Mouse (Mus musculus): ENCODE results near the gene Cracr2a. TPM values are rescaled to one million over a fixed set of nuclear protein-coding genes. Genes with fewer than 3 reads are reported as not detected.

The Cracr2a gene
- polyA plus RNA-seq, 1 experiment from 2014 or later = 1.9 TPM

- Histone ChIP-seq H3K4me2 (ENCODE audit: low read depth, low read length) (no peak overlapping the region), H3K27ac (ENCODE audit: low read length) (no peak overlapping the region), H3K27me3 (ENCODE audit: control insufficient read depth, insufficient read depth, low read length) (no peaks in the 10 kb centered on the region), H3K36me3 (ENCODE audit: control insufficient read depth, insufficient read depth) (no peaks in the 10 kb centered on the region), H3K4me1 (ENCODE audit: control insufficient read depth, insufficient read depth, low read length) (peaks cover 18% of the 10 kb centered on the region), H3K9me3 (replicated peaks; ENCODE audit: control insufficient read depth, low read length) (no peaks in the 10 kb centered on the region), H3K9ac (ENCODE audit: low read length) (no peak overlapping the region), H3K4me3 (ENCODE audit: low read length) (no peak overlapping the region)
- no peak for ATAC-seq (replicated peaks; ENCODE audit: extremely low read depth, insufficient read depth, low FRiP score)
- WGBS = 85% methylated on average over 5 of the region's 5 CpGs
These were observed 28.8 kb upstream of the Cracr2a start for GRCm38 (mm10) chr6:127532304-127532703.

GRCm38 (mm10) chr6:127533766-127534165 is 27.4 kb upstream of the Cracr2a start:
- Histone ChIP-seq H3K4me2 (ENCODE audit: low read depth, low read length) (no peak overlapping the region), H3K27me3 (ENCODE audit: control insufficient read depth, insufficient read depth, low read length) (no peaks in the 10 kb centered on the region), H3K4me1 (ENCODE audit: control insufficient read depth, insufficient read depth, low read length) (peaks cover 19% of the 10 kb centered on the region), H3K4me3 (ENCODE audit: low read length) (no peak overlapping the region), H3K27ac (ENCODE audit: low read length) (no peak overlapping the region), H3K9me3 (replicated peaks; ENCODE audit: control insufficient read depth, low read length) (no peaks in the 10 kb centered on the region), H3K9ac (ENCODE audit: low read length) (no peak overlapping the region), H3K36me3 (ENCODE audit: control insufficient read depth, insufficient read depth) (no peaks in the 10 kb centered on the region)
- no peak for ATAC-seq (replicated peaks; ENCODE audit: extremely low read depth, insufficient read depth, low FRiP score)
- WGBS = 71% methylated on average over 5 of the region's 5 CpGs

DNA sequence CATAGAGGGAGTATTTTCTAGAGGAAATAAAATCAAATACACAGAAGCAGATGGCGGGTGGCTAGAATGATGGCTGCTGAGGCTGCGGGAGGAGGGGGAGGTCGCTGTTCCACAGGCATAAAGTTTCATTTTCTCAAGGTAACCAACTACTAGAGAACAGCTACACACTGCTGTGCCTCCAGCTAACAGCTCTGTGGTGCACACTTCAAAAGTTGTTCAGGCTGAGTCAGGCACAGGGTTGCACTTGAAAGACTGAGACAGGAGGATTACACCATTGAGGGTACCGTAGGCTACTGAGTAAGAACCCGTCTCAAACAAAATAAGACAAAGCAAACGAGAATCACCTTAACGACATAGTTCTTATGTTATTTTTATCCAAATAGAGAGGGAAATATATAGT is 24.1 kb upstream of the Cracr2a start:
- ATAC-seq (replicated peaks; ENCODE audit: extremely low read depth, insufficient read depth, low FRiP score) = no peak
- H3K9me3 ChIP-seq (replicated peaks; ENCODE audit: control insufficient read depth, low read length) = no peaks in the 10 kb centered on the region

DNA sequence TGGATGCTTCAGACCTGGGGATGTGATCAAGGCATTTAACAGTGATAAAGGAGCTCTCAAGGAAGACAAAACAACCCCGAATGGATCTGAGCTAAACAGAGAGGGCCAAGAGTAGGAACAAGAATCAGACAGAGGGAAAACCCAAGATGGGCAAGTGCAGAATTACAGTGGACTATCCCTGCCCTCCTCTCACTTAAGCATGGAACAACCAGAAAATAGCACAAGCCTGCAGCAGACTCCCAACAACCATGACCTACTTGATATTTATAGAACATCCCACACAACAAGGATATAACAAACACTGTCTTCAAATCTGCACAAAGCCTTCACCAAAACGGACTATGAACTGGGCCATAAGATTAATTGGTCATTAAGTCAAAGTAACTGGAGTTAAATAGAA is 23.0 kb upstream of the Cracr2a start:
- Histone ChIP-seq H3K9me3 (replicated peaks; ENCODE audit: control insufficient read depth, low read length) (no peaks in the 10 kb centered on the region), H3K9ac (ENCODE audit: low read length) (no peak overlapping the region), H3K27me3 (ENCODE audit: control insufficient read depth, insufficient read depth, low read length) (peaks cover 8% of the 10 kb centered on the region), H3K27ac (ENCODE audit: low read length) (no peak overlapping the region), H3K4me3 (ENCODE audit: low read length) (no peak overlapping the region), H3K4me2 (ENCODE audit: low read depth, low read length) (no peak overlapping the region), H3K36me3 (ENCODE audit: control insufficient read depth, insufficient read depth) (no peaks in the 10 kb centered on the region), H3K4me1 (ENCODE audit: control insufficient read depth, insufficient read depth, low read length) (peaks cover 2% of the 10 kb centered on the region; the same call in 1 of the 2 replicates)
- no peak for ATAC-seq (replicated peaks; ENCODE audit: extremely low read depth, insufficient read depth, low FRiP score)
- WGBS = 58% methylated on average over 2 of the region's 2 CpGs

More for the DNA sequence above, 24.1 kb upstream of the Cracr2a start:
- peaks cover 8% of the 10 kb centered on the region for H3K27me3 ChIP-seq (ENCODE audit: control insufficient read depth, insufficient read depth, low read length)
- H3K4me2 ChIP-seq (ENCODE audit: low read depth, low read length) = no peak overlapping the region
- no peak overlapping the region for H3K9ac ChIP-seq (ENCODE audit: low read length)
- H3K4me3 ChIP-seq (ENCODE audit: low read length) = no peak overlapping the region
- WGBS = 70% methylated on average over 7 of the region's 7 CpGs
- H3K27ac ChIP-seq (ENCODE audit: low read length) = no peak overlapping the region
- no peaks in the 10 kb centered on the region for H3K36me3 ChIP-seq (ENCODE audit: control insufficient read depth, insufficient read depth)
- peaks cover 2% of the 10 kb centered on the region; the same call in 1 of the 2 replicates for H3K4me1 ChIP-seq (ENCODE audit: control insufficient read depth, insufficient read depth, low read length)

- H3K4me3 ChIP-seq (ENCODE audit: low read length) = no peak overlapping the region
- no peaks in the 10 kb centered on the region for H3K9me3 ChIP-seq (replicated peaks; ENCODE audit: control insufficient read depth, low read length)
- peaks cover 2% of the 10 kb centered on the region; the same call in 1 of the 2 replicates for H3K4me1 ChIP-seq (ENCODE audit: control insufficient read depth, insufficient read depth, low read length)
- no peak overlapping the region for H3K27ac ChIP-seq (ENCODE audit: low read length)
- H3K4me2 ChIP-seq (ENCODE audit: low read depth, low read length) = no peak overlapping the region
- no peak for ATAC-seq (replicated peaks; ENCODE audit: extremely low read depth, insufficient read depth, low FRiP score)
- WGBS = 85% methylated on average over 4 of the region's 4 CpGs
- no peak overlapping the region for H3K9ac ChIP-seq (ENCODE audit: low read length)
- H3K27me3 ChIP-seq (ENCODE audit: control insufficient read depth, insufficient read depth, low read length) = peaks cover 8% of the 10 kb centered on the region
- H3K36me3 ChIP-seq (ENCODE audit: control insufficient read depth, insufficient read depth) = no peaks in the 10 kb centered on the region
These were observed 21.9 kb upstream of the Cracr2a start for GRCm38 (mm10) chr6:127539226-127539625.

- Histone ChIP-seq H3K4me1 (ENCODE audit: control insufficient read depth, insufficient read depth, low read length) (peaks cover 2% of the 10 kb centered on the region; the same call in 1 of the 2 replicates), H3K27ac (ENCODE audit: low read length) (no peak overlapping the region), H3K4me3 (ENCODE audit: low read length) (no peak overlapping the region), H3K9me3 (replicated peaks; ENCODE audit: control insufficient read depth, low read length) (no peaks in the 10 kb centered on the region), H3K27me3 (ENCODE audit: control insufficient read depth, insufficient read depth, low read length) (peaks cover 8% of the 10 kb centered on the region), H3K9ac (ENCODE audit: low read length) (no peak overlapping the region), H3K4me2 (ENCODE audit: low read depth, low read length) (no peak overlapping the region), H3K36me3 (ENCODE audit: control insufficient read depth, insufficient read depth) (no peaks in the 10 kb centered on the region)
- no peak for ATAC-seq (replicated peaks; ENCODE audit: extremely low read depth, insufficient read depth, low FRiP score)
- 61% methylated on average over 5 of the region's 5 CpGs for WGBS
These were observed 21.5 kb upstream of the Cracr2a start for GRCm38 (mm10) chr6:127539659-127540058.

- H3K9ac ChIP-seq (ENCODE audit: low read length) = no peak overlapping the region
- no peak for ATAC-seq (replicated peaks; ENCODE audit: extremely low read depth, insufficient read depth, low FRiP score)
- 60% methylated on average over 4 of the region's 4 CpGs for WGBS
- no peaks in the 10 kb centered on the region for H3K9me3 ChIP-seq (replicated peaks; ENCODE audit: control insufficient read depth, low read length)
- peaks cover 2% of the 10 kb centered on the region; the same call in 1 of the 2 replicates for H3K4me1 ChIP-seq (ENCODE audit: control insufficient read depth, insufficient read depth, low read length)
- H3K27ac ChIP-seq (ENCODE audit: low read length) = no peak overlapping the region
- H3K36me3 ChIP-seq (ENCODE audit: control insufficient read depth, insufficient read depth) = no peaks in the 10 kb centered on the region
- H3K4me3 ChIP-seq (ENCODE audit: low read length) = no peak overlapping the region
- H3K27me3 ChIP-seq (ENCODE audit: control insufficient read depth, insufficient read depth, low read length) = peaks cover 8% of the 10 kb centered on the region
- no peak overlapping the region for H3K4me2 ChIP-seq (ENCODE audit: low read depth, low read length)
These were observed 20.6 kb upstream of the Cracr2a start for GRCm38 (mm10) chr6:127540517-127540916.

DNA sequence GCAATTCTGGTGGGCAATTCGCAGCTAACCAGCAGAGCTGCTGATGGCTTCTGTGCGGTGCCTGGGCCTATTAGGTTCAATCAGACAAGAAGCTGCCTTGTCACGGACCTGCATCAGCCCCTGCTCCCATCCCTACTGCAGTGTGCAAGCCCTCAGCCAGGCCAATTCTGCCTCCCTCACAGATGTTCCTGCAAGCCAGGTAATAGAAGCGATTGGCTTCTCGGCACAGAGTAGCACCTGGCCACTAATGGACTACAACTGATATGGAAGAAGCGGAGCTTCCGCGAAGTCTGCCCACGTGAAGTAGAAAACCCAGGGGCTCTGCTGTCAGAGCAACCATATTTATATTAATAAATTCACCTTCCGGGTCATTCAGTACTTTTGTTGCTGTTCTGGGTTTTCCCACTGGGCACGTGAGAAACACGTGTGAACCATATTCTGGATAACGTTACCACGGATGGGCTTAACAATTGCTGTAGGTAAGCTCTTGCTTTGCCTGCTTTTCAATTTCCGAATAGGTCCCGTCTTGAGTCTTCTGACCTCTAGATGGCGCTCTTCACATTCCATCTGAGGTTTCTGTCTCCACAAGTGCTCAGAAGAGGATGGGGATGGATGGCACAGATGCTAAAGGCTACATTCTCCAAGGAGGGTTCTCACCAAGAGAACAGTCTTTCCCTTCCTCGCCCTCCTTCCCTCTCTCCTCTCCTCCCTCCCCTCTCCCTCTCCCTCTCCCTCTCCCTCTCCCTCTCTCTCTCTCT is 19.3 kb upstream of the Cracr2a start:
- Histone ChIP-seq H3K9me3 (replicated peaks; ENCODE audit: control insufficient read depth, low read length) (no peaks in the 10 kb centered on the region), H3K4me3 (ENCODE audit: low read length) (no peak overlapping the region), H3K36me3 (ENCODE audit: control insufficient read depth, insufficient read depth) (no peaks in the 10 kb centered on the region), H3K4me2 (ENCODE audit: low read depth, low read length) (no peak overlapping the region), H3K27ac (ENCODE audit: low read length) (no peak overlapping the region), H3K9ac (ENCODE audit: low read length) (no peak overlapping the region), H3K27me3 (ENCODE audit: control insufficient read depth, insufficient read depth, low read length) (peaks cover 8% of the 10 kb centered on the region), H3K4me1 (ENCODE audit: control insufficient read depth, insufficient read depth, low read length) (peaks cover 5% of the 10 kb centered on the region)
- no peak for ATAC-seq (replicated peaks; ENCODE audit: extremely low read depth, insufficient read depth, low FRiP score)
- WGBS = 32% methylated on average over 18 of the region's 18 CpGs

DNA sequence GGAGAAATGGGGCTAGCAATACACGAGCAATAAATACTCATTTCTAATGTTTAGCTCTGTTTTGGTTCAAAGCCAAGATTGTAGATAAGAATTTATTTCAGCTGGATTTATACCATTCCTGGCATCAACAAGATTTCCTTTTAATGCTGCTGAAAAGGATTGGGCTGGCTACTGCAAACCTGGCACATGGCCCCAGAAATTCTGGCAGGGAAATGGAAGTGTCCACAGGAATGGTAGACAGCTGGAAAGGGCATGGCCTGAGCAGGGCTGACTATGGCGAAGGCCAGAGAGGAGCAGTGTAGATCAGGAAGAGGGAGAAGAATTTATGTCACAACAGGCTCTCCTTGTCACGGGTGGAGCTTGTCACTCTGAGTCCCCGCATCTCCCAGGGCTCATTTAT is 14.5 kb upstream of the Cracr2a start:
- Histone ChIP-seq H3K4me2 (ENCODE audit: low read depth, low read length) (no peak overlapping the region), H3K9me3 (replicated peaks; ENCODE audit: control insufficient read depth, low read length) (no peaks in the 10 kb centered on the region), H3K4me1 (ENCODE audit: control insufficient read depth, insufficient read depth, low read length) (peaks cover 8% of the 10 kb centered on the region), H3K27ac (ENCODE audit: low read length) (no peak overlapping the region), H3K27me3 (ENCODE audit: control insufficient read depth, insufficient read depth, low read length) (peaks cover 4% of the 10 kb centered on the region), H3K9ac (ENCODE audit: low read length) (no peak overlapping the region), H3K36me3 (ENCODE audit: control insufficient read depth, insufficient read depth) (no peaks in the 10 kb centered on the region), H3K4me3 (ENCODE audit: low read length) (no peak overlapping the region)
- ATAC-seq (replicated peaks; ENCODE audit: extremely low read depth, insufficient read depth, low FRiP score) = no peak; the same call in 1 of the 2 replicates
- 34% methylated on average over 4 of the region's 4 CpGs for WGBS
